Mouse (Mus musculus) heart, embryonic 13.5 days (tissue): ENCODE results near the gene Spata17. TPM values are rescaled to one million over a fixed set of nuclear protein-coding genes. Genes with fewer than 3 reads are reported as not detected.

Experiments used
- ATAC-seq: fragments of 200-750 bp; cut with Nextera tagmentation; 2 replicates; pipeline ENCODE4 v1.8.0; 2017; ENCODE audit warnings: moderate TSS enrichment; ENCODE audit not compliant: insufficient number of reproducible peaks, low FRiP score, low TSS enrichment; ENCODE audit errors: extremely low read depth
- H3K27ac ChIP-seq: fragments of 300-500 bp; sonication (generic); replicated peaks from 2 replicates; pipeline ENCODE4 v1.5.1; 2015; ENCODE audit warnings: moderate library complexity, mild to moderate bottlenecking, inconsistent platforms
- H3K27me3 ChIP-seq: fragments of 300-500 bp; sonication (generic); replicated peaks from 2 replicates; pipeline ENCODE4 v1.6.1; 2015; ENCODE audit warnings: mild to moderate bottlenecking, inconsistent platforms
- H3K36me3 ChIP-seq: fragments of 300-500 bp; sonication (generic); 2 replicates; pipeline ENCODE4 v1.6.1; 2015; ENCODE audit warnings: mild to moderate bottlenecking, inconsistent platforms
- H3K4me1 ChIP-seq: fragments of 300-500 bp; sonication (generic); 2 replicates; pipeline ENCODE4 v1.6.1; 2015; ENCODE audit warnings: inconsistent platforms
- H3K4me2 ChIP-seq: fragments of 300-500 bp; sonication (generic); 2 replicates; pipeline ENCODE4 v1.6.1; 2015; ENCODE audit warnings: inconsistent platforms, mild to moderate bottlenecking, moderate library complexity
- H3K4me3 ChIP-seq: fragments of 300-500 bp; sonication (generic); 2 replicates; pipeline ENCODE4 v1.5.1; 2015; ENCODE audit warnings: moderate library complexity, mild to moderate bottlenecking, inconsistent platforms
- H3K9ac ChIP-seq: fragments of 300-500 bp; sonication (generic); 2 replicates; pipeline ENCODE4 v1.6.1; 2015; ENCODE audit warnings: inconsistent platforms, mild to moderate bottlenecking, moderate library complexity
- H3K9me3 ChIP-seq: fragments of 300-500 bp; sonication (generic); 2 replicates; pipeline ENCODE4 v1.6.1; 2016; ENCODE audit warnings: inconsistent platforms
- WGBS: fragments of 180-500 bp; shearing (Covaris S2); methylation state at CpG from one replicate; pipeline ENCODE4 v1.1.7; 2015; ENCODE audit warnings: mixed read lengths; 5-methylcytosine and 5-hydroxymethylcytosine counted together
- polyA plus RNA-seq: library from polyadenylated mRNA; unstranded; fragments of >200 nt; fragmentation: Nextera tagmentation; extraction: Ambion mirVana; gene quantifications from 2 replicates; pipeline ENCODE4 v1.2.1, GENCODE M21; 2015

Gene Spata17
- polyA plus RNA-seq, 1 experiment from 2014 or later, result 0.57 TPM

- no peak for ATAC-seq
- H3K4me1 ChIP-seq, result peaks cover 32% of the 10 kb centered on the region
- no peaks in the 10 kb centered on the region for H3K9me3 ChIP-seq
- H3K27me3 ChIP-seq, result no peaks in the 10 kb centered on the region
- H3K27ac ChIP-seq, result no peak overlapping the region
- H3K4me2 ChIP-seq, result no peak overlapping the region
- H3K4me3 ChIP-seq, result no peak overlapping the region
- peaks cover 47% of the 10 kb centered on the region for H3K36me3 ChIP-seq
- WGBS, result 91% methylated on average over 5 of the region's 5 CpGs
- no peak overlapping the region for H3K9ac ChIP-seq
These were observed 15.0 kb upstream of the Spata17 start for GRCm38 (mm10) chr1:187230255-187230654.

GRCm38 (mm10) chr1:187228414-187229146 lies 13.3 kb upstream of the Spata17 start:
- no peaks in the 10 kb centered on the region for H3K27me3 ChIP-seq
- no peak overlapping the region for H3K4me2 ChIP-seq
- H3K9me3 ChIP-seq, result no peaks in the 10 kb centered on the region
- peaks cover 32% of the 10 kb centered on the region for H3K4me1 ChIP-seq
- no peak overlapping the region for H3K27ac ChIP-seq
- H3K9ac ChIP-seq, result no peak overlapping the region
- peaks cover 44% of the 10 kb centered on the region for H3K36me3 ChIP-seq
- no peak overlapping the region for H3K4me3 ChIP-seq
- no peak for ATAC-seq
- WGBS, result 82% methylated on average over 13 of the region's 13 CpGs

- H3K9ac ChIP-seq, result 0 out of 2 replicates have a peak overlapping the region, but pooled peaks have one; percentile 47
- peak overlapping the region; percentile 19 for H3K4me2 ChIP-seq
- 41% methylated on average over 11 of the region's 11 CpGs for WGBS
- H3K27me3 ChIP-seq, result no peaks in the 10 kb centered on the region
- no peak for ATAC-seq
- H3K36me3 ChIP-seq, result peaks cover 33% of the 10 kb centered on the region
- H3K9me3 ChIP-seq, result no peaks in the 10 kb centered on the region
- peaks cover 32% of the 10 kb centered on the region for H3K4me1 ChIP-seq
- no peak overlapping the region for H3K4me3 ChIP-seq
- H3K27ac ChIP-seq, result peak overlapping the region; percentile 63
These were observed 11.2 kb upstream of the Spata17 start for GRCm38 (mm10) chr1:187226328-187227025.

GRCm38 (mm10) chr1:187220756-187221155 lies 5.5 kb upstream of the Spata17 start:
- H3K27ac ChIP-seq, result no peak overlapping the region
- ATAC-seq, result no peak
- H3K9ac ChIP-seq, result no peak overlapping the region
- peaks cover 6% of the 10 kb centered on the region for H3K4me1 ChIP-seq
- 66% methylated on average over 6 of the region's 6 CpGs for WGBS
- H3K27me3 ChIP-seq, result no peaks in the 10 kb centered on the region
- peaks cover 18% of the 10 kb centered on the region for H3K36me3 ChIP-seq
- no peak overlapping the region for H3K4me2 ChIP-seq
- H3K9me3 ChIP-seq, result no peaks in the 10 kb centered on the region
- H3K4me3 ChIP-seq, result no peak overlapping the region

GRCm38 (mm10) chr1:187216620-187217410 lies 1.6 kb upstream of the Spata17 start:
- Histone ChIP-seq H3K27ac (no peak overlapping the region), H3K9me3 (no peaks in the 10 kb centered on the region), H3K27me3 (no peaks in the 10 kb centered on the region), H3K9ac (no peak overlapping the region), H3K4me1 (peaks cover 6% of the 10 kb centered on the region), H3K36me3 (peaks cover 8% of the 10 kb centered on the region; the same call in 1 of the 2 replicates), H3K4me3 (no peak overlapping the region), H3K4me2 (no peak overlapping the region; the same call in 1 of the 2 replicates)
- 82% methylated on average over 9 of the region's 9 CpGs for WGBS
- ATAC-seq, result no peak

- Histone ChIP-seq H3K36me3 (no peaks in the 10 kb centered on the region), H3K4me1 (0 out of 2 replicates have a peak, but pooled peaks cover 2% of the 10 kb centered on the region), H3K4me2 (no peak overlapping the region), H3K9ac (no peak overlapping the region), H3K9me3 (no peaks in the 10 kb centered on the region), H3K27me3 (no peaks in the 10 kb centered on the region), H3K4me3 (no peak overlapping the region), H3K27ac (no peak overlapping the region)
- 77% methylated on average over 4 of the region's 4 CpGs for WGBS
- ATAC-seq, result no peak
These were observed 4.5 kb downstream of the Spata17 start for GRCm38 (mm10) chr1:187210736-187211135.

- H3K27me3 ChIP-seq, result no peaks in the 10 kb centered on the region
- no peak for ATAC-seq
These were observed 5.8 kb downstream of the Spata17 start for GRCm38 (mm10) chr1:187209496-187209895.

GRCm38 (mm10) chr1:187205506-187205905 lies 9.8 kb downstream of the Spata17 start:
- no peak overlapping the region for H3K9ac ChIP-seq
- no peaks in the 10 kb centered on the region for H3K4me1 ChIP-seq
- no peaks in the 10 kb centered on the region for H3K36me3 ChIP-seq
- 71% methylated on average over 6 of the region's 6 CpGs for WGBS
- no peak overlapping the region for H3K4me2 ChIP-seq
- H3K9me3 ChIP-seq, result no peaks in the 10 kb centered on the region
- no peak for ATAC-seq
- H3K27ac ChIP-seq, result no peak overlapping the region
- H3K27me3 ChIP-seq, result no peaks in the 10 kb centered on the region
- H3K4me3 ChIP-seq, result no peak overlapping the region

More at GRCm38 (mm10) chr1:187209496-187209895, 5.8 kb downstream of the Spata17 start:
- Histone ChIP-seq H3K9me3 (no peaks in the 10 kb centered on the region), H3K4me3 (no peak overlapping the region), H3K9ac (no peak overlapping the region), H3K4me1 (no peaks in the 10 kb centered on the region), H3K36me3 (no peaks in the 10 kb centered on the region), H3K4me2 (no peak overlapping the region), H3K27ac (no peak overlapping the region)
- 53% methylated on average over 4 of the region's 4 CpGs for WGBS

GRCm38 (mm10) chr1:187178546-187178945 lies 36.7 kb downstream of the Spata17 start:
- WGBS, result 53% methylated on average over 1 of the region's 1 CpGs
- no peak overlapping the region for H3K4me3 ChIP-seq
- no peak for ATAC-seq
- no peaks in the 10 kb centered on the region for H3K27me3 ChIP-seq
- no peak overlapping the region for H3K4me2 ChIP-seq
- H3K36me3 ChIP-seq, result no peaks in the 10 kb centered on the region
- no peak overlapping the region for H3K27ac ChIP-seq
- H3K9me3 ChIP-seq, result no peaks in the 10 kb centered on the region; the same call in 1 of the 2 replicates
- H3K4me1 ChIP-seq, result peaks cover 5% of the 10 kb centered on the region; the same call in 1 of the 2 replicates
- no peak overlapping the region for H3K9ac ChIP-seq

- WGBS, result 78% methylated on average over 1 of the region's 1 CpGs
These were observed 39.3 kb downstream of the Spata17 start for GRCm38 (mm10) chr1:187175991-187176390.

GRCm38 (mm10) chr1:187170361-187170760 lies 44.9 kb downstream of the Spata17 start:
- 58% methylated on average over 3 of the region's 3 CpGs for WGBS

More at GRCm38 (mm10) chr1:187175991-187176390, 39.3 kb downstream of the Spata17 start:
- H3K4me1 ChIP-seq, result peaks cover 5% of the 10 kb centered on the region; the same call in 1 of the 2 replicates
- no peak overlapping the region for H3K4me2 ChIP-seq
- no peak overlapping the region for H3K27ac ChIP-seq
- no peak overlapping the region for H3K9ac ChIP-seq
- no peak overlapping the region for H3K4me3 ChIP-seq
- ATAC-seq, result no peak
- no peaks in the 10 kb centered on the region; the same call in 1 of the 2 replicates for H3K9me3 ChIP-seq
- no peaks in the 10 kb centered on the region for H3K27me3 ChIP-seq
- H3K36me3 ChIP-seq, result no peaks in the 10 kb centered on the region

More at GRCm38 (mm10) chr1:187170361-187170760, 44.9 kb downstream of the Spata17 start:
- Histone ChIP-seq H3K4me3 (no peak overlapping the region), H3K36me3 (no peaks in the 10 kb centered on the region), H3K4me2 (no peak overlapping the region), H3K9ac (no peak overlapping the region), H3K27me3 (no peaks in the 10 kb centered on the region), H3K4me1 (no peaks in the 10 kb centered on the region), H3K27ac (no peak overlapping the region), H3K9me3 (no peaks in the 10 kb centered on the region)
- no peak for ATAC-seq
